Mouse (Mus musculus) midbrain, embryonic 11.5 days (tissue): Measurements from ENCODE around the gene Snta1. TPM values are rescaled to one million over a fixed set of nuclear protein-coding genes. Genes with fewer than 3 reads are reported as not detected.
A peak's percentile ranks its signal among the peaks of the same experiment; 100 is the strongest.

Experiments used
- ATAC-seq: fragments of 200-750 bp; cut with Nextera tagmentation; 2 replicates; pipeline ENCODE4 v1.8.0; 2017; ENCODE audit warnings: moderate TSS enrichment, moderate library complexity; ENCODE audit not compliant: low FRiP score
- DNase-seq: peaks from one replicate; pipeline ENCODE4 v3.0.0; 2015; ENCODE audit warnings: low spot score; ENCODE audit errors: missing footprints
- H3K27ac ChIP-seq: fragments of 300-500 bp; sonication (generic); 2 replicates; pipeline ENCODE4 v1.5.1; 2014; ENCODE audit warnings: low read depth, low read length
- H3K27me3 ChIP-seq: fragments of 300-500 bp; sonication (generic); 2 replicates; pipeline ENCODE4 v1.6.1; 2014; ENCODE audit warnings: mild to moderate bottlenecking, low read length, moderate library complexity, mixed read lengths; ENCODE audit not compliant: control insufficient read depth, insufficient read depth
- H3K36me3 ChIP-seq: fragments of 300-500 bp; sonication (generic); 2 replicates; pipeline ENCODE4 v1.6.1; 2014; ENCODE audit warnings: mild to moderate bottlenecking, low read length, moderate library complexity, mixed read lengths; ENCODE audit not compliant: control insufficient read depth, insufficient read depth
- H3K4me1 ChIP-seq: fragments of 300-500 bp; sonication (generic); 2 replicates; pipeline ENCODE4 v1.6.1; 2014; ENCODE audit warnings: low read length; ENCODE audit not compliant: control insufficient read depth, insufficient read depth
- H3K4me2 ChIP-seq: fragments of 300-500 bp; sonication (generic); 2 replicates; pipeline ENCODE4 v1.6.1; 2014; ENCODE audit warnings: mild to moderate bottlenecking, moderate library complexity
- H3K4me3 ChIP-seq: fragments of 300-500 bp; sonication (generic); 2 replicates; pipeline ENCODE4 v1.5.1; 2014; ENCODE audit warnings: low read depth, low read length
- H3K9ac ChIP-seq: fragments of 300-500 bp; sonication (generic); 2 replicates; pipeline ENCODE4 v1.6.1; 2014; ENCODE audit warnings: low read length
- H3K9me3 ChIP-seq: fragments of 300-500 bp; sonication (generic); 2 replicates; pipeline ENCODE4 v1.6.1; 2016; ENCODE audit warnings: low read length; ENCODE audit not compliant: control insufficient read depth
- WGBS: fragments of 180-500 bp; shearing (Covaris S2); extraction: QIAGEN DNeasy Blood & Tissue Kit; methylation state at CpG from one replicate; pipeline ENCODE4 v1.1.7; 2014; 5-methylcytosine and 5-hydroxymethylcytosine counted together
- polyA plus RNA-seq: library from polyadenylated mRNA; unstranded; fragments of >200 nt; fragmentation: Nextera tagmentation; extraction: Ambion mirVana; gene quantifications from 2 replicates; pipeline ENCODE4 v1.2.1, GENCODE M21; 2014

Gene Snta1
- polyA plus RNA-seq, 1 experiment from 2014 or later, result 2.3 TPM

- Histone ChIP-seq H3K4me1 (no peaks in the 10 kb centered on the region), H3K9ac (no peak overlapping the region), H3K4me3 (no peak overlapping the region), H3K4me2 (no peak overlapping the region), H3K36me3 (no peaks in the 10 kb centered on the region), H3K9me3 (no peaks in the 10 kb centered on the region), H3K27ac (no peak overlapping the region), H3K27me3 (no peaks in the 10 kb centered on the region)
- DNase-seq (no peak), ATAC-seq (no peak)
- 86% methylated on average over 2 of the region's 2 CpGs for WGBS
Measured at GRCm38 (mm10) chr2:154396529-154396928, 11.4 kb downstream of the Snta1 start.

GRCm38 (mm10) chr2:154394602-154395001 lies 13.3 kb downstream of the Snta1 start:
- Histone ChIP-seq H3K27ac (no peak overlapping the region), H3K4me1 (no peaks in the 10 kb centered on the region), H3K27me3 (no peaks in the 10 kb centered on the region), H3K36me3 (no peaks in the 10 kb centered on the region), H3K9me3 (no peaks in the 10 kb centered on the region), H3K4me2 (no peak overlapping the region), H3K4me3 (no peak overlapping the region), H3K9ac (no peak overlapping the region)
- ATAC-seq, result no peak
- DNase-seq, result no peak
- WGBS, result 91% methylated on average over 3 of the region's 3 CpGs

GRCm38 (mm10) chr2:154390180-154390964 lies 17.5 kb downstream of the Snta1 start:
- no peaks in the 10 kb centered on the region for H3K36me3 ChIP-seq
- no peaks in the 10 kb centered on the region for H3K27me3 ChIP-seq
- H3K9me3 ChIP-seq, result no peaks in the 10 kb centered on the region
- 87% methylated on average over 11 of the region's 11 CpGs for WGBS
- no peak overlapping the region for H3K4me3 ChIP-seq
- H3K4me2 ChIP-seq, result no peak overlapping the region
- no peak for ATAC-seq
- no peaks in the 10 kb centered on the region for H3K4me1 ChIP-seq
- no peak overlapping the region for H3K9ac ChIP-seq
- no peak for DNase-seq
- H3K27ac ChIP-seq, result no peak overlapping the region

GRCm38 (mm10) chr2:154379103-154379502 lies 28.8 kb downstream of the Snta1 start:
- H3K9ac ChIP-seq, result no peak overlapping the region

GRCm38 (mm10) chr2:154374807-154375601 lies 32.9 kb downstream of the Snta1 start:
- Histone ChIP-seq H3K27me3 (no peaks in the 10 kb centered on the region), H3K27ac (no peak overlapping the region), H3K9me3 (no peaks in the 10 kb centered on the region), H3K36me3 (no peaks in the 10 kb centered on the region), H3K4me3 (no peak overlapping the region), H3K4me1 (peaks cover 3% of the 10 kb centered on the region; the same call in 1 of the 2 replicates), H3K4me2 (no peak overlapping the region), H3K9ac (no peak overlapping the region)
- DNase-seq (no peak), ATAC-seq (no peak)
- 88% methylated on average over 6 of the region's 6 CpGs for WGBS

More at GRCm38 (mm10) chr2:154379103-154379502, 28.8 kb downstream of the Snta1 start:
- Histone ChIP-seq H3K4me3 (no peak overlapping the region), H3K27me3 (no peaks in the 10 kb centered on the region), H3K36me3 (no peaks in the 10 kb centered on the region), H3K27ac (no peak overlapping the region), H3K9me3 (no peaks in the 10 kb centered on the region), H3K4me1 (no peaks in the 10 kb centered on the region), H3K4me2 (no peak overlapping the region)
- DNase-seq, result no peak
- ATAC-seq, result no peak
- 90% methylated on average over 7 of the region's 7 CpGs for WGBS

- no peaks in the 10 kb centered on the region for H3K27me3 ChIP-seq
- no peak for ATAC-seq
- no peaks in the 10 kb centered on the region for H3K36me3 ChIP-seq
- H3K4me1 ChIP-seq, result peaks cover 3% of the 10 kb centered on the region; the same call in 1 of the 2 replicates
- no peak overlapping the region for H3K9ac ChIP-seq
- H3K27ac ChIP-seq, result no peak overlapping the region
- H3K9me3 ChIP-seq, result no peaks in the 10 kb centered on the region
- no peak overlapping the region for H3K4me2 ChIP-seq
- peak; percentile 95 for DNase-seq
- 65% methylated on average over 6 of the region's 6 CpGs for WGBS
- no peak overlapping the region for H3K4me3 ChIP-seq
Measured at GRCm38 (mm10) chr2:154373961-154374632, 33.8 kb downstream of the Snta1 start.

GRCm38 (mm10) chr2:154372842-154373500 lies 34.9 kb downstream of the Snta1 start, which contains the start of gene Cdk5rap1:
Gene Cdk5rap1, minus strand, starts transcription at chr2:154373010.
- no peaks in the 10 kb centered on the region for H3K36me3 ChIP-seq
- no peaks in the 10 kb centered on the region for H3K9me3 ChIP-seq
- no peaks in the 10 kb centered on the region for H3K27me3 ChIP-seq
- ATAC-seq (peak; percentile 36; the same call in 1 of the 2 replicates), DNase-seq (peak; percentile 86)
- peak within 1 kb of the TSS; percentile 94 for H3K9ac ChIP-seq
- H3K27ac ChIP-seq, result peak within 1 kb of the TSS; percentile 46; the same call in 1 of the 2 replicates
- H3K4me3 ChIP-seq, result peak within 1 kb of the TSS; percentile 72
- 10% methylated on average over 9 of the region's 9 CpGs for WGBS
- peak within 1 kb of the TSS; percentile 72 for H3K4me2 ChIP-seq
- H3K4me1 ChIP-seq, result peaks cover 3% of the 10 kb centered on the region; the same call in 1 of the 2 replicates

- Histone ChIP-seq H3K9ac (peak overlapping the region; percentile 94), H3K36me3 (no peaks in the 10 kb centered on the region), H3K27ac (peak overlapping the region; percentile 46; the same call in 1 of the 2 replicates), H3K4me2 (peak overlapping the region; percentile 72), H3K4me3 (peak overlapping the region; percentile 72), H3K27me3 (no peaks in the 10 kb centered on the region), H3K9me3 (no peaks in the 10 kb centered on the region), H3K4me1 (peaks cover 3% of the 10 kb centered on the region; the same call in 1 of the 2 replicates)
- ATAC-seq, result peak; percentile 86
- peak; percentile 98 for DNase-seq
- under 1% methylated on average over 42 of the region's 42 CpGs for WGBS
Measured at GRCm38 (mm10) chr2:154372151-154372829, 35.6 kb downstream of the Snta1 start.
